ENCODE assay signal across 16 mouse cellular contexts in genomic region chr10:104936660-104937059, GRCm38 (mm10).
"Had no signal": no experiment of that assay in that cellular context is flagged by ENCODE, and none has a peak within 500 bp of the region (broad histone marks: within the 10 kb centered on the region; RNA-seq: fewer than 3 reads in every experiment).

No protein-coding gene starts in this region.

- H3K4me2 ChIP-seq: kidney, embryonic 15.5 days; limb, embryonic 15.5 days; liver, embryonic 11.5 days; lung, embryonic 14.5 days had no signal

- H3K36me3 ChIP-seq: kidney, embryonic 15.5 days; limb, embryonic 15.5 days had no signal

- ATAC-seq: liver, postnatal 0 days; lung, postnatal 0 days had no signal

- DNase-seq: kidney, adult 11 months; kidney, adult 8-10 months; kidney, postnatal 10 days; kidney, postnatal 36 days; layer of hippocampus, postnatal 36 days; liver, postnatal 0 days; lung, embryonic 14.5 days; thymus, adult 18-20 months; thymus, postnatal 36 days had no signal

- H3K4me1 ChIP-seq: kidney, embryonic 15.5 days; limb, embryonic 15.5 days had no signal

- H3K4me3 ChIP-seq: kidney, embryonic 15.5 days; left cerebral cortex, adult 2 months; limb, embryonic 15.5 days had no signal

- H3K27me3 ChIP-seq: kidney, embryonic 15.5 days; limb, embryonic 15.5 days had no signal

- H3K9ac ChIP-seq: kidney, embryonic 15.5 days; limb, embryonic 15.5 days; liver, embryonic 14.5 days; liver, postnatal 0 days; lung, embryonic 14.5 days had no signal

- H3K27ac ChIP-seq: kidney, embryonic 15.5 days; left cerebral cortex, adult 2 months; limb, embryonic 15.5 days; liver, embryonic 14.5 days; macrophage had no signal

- H3K9me3 ChIP-seq: kidney, embryonic 15.5 days; limb, embryonic 15.5 days had no signal
